Mouse (Mus musculus) cerebellum, postnatal 36 days (tissue): Measurements from ENCODE around the gene Nt5dc1.
A peak's percentile ranks its signal among the peaks of the same experiment; 100 is the strongest.
"Not testable (repeated sequence)": the region's sequence is repeated elsewhere in the genome, so short reads cannot be mapped to it uniquely, and the experiment has no call there.

ENCODE experiments used
- DNase-seq, 2 experiments: peaks; one replicate each; pipeline ENCODE4 v3.0.0; 2021 to 2022; ENCODE audit warnings: mixed read lengths in 2 of 2

Nt5dc1 gene

GRCm38 (mm10) chr10:34309915-34310685, 108.3 kb downstream of the Nt5dc1 start:
- no peak for DNase-seq

DNA sequence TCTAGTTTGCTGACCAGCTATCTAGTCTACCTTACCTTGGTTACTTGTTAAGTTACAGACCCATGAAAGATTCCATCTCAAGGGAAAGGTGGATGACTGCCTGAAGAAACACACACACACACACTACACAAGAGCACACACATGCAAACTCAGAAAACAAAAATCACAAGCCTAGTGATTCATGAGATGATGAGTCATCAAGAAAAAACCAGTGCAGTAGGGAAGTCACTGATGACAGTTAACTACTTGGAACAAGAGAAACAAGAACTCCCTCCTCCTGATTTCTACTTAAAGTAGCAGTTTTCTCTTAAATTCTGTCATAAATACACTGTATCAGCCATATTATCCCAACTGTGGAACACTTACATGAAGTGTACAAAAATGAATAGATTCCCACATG, 111.3 kb downstream of the Nt5dc1 start:
- no peak for DNase-seq

GRCm38 (mm10) chr10:34300368-34300767, 118.0 kb downstream of the Nt5dc1 start:
- no peak for DNase-seq

GRCm38 (mm10) chr10:34297980-34298753, 120.2 kb downstream of the Nt5dc1 start:
- peak; percentile 24 to 28 for DNase-seq

DNA sequence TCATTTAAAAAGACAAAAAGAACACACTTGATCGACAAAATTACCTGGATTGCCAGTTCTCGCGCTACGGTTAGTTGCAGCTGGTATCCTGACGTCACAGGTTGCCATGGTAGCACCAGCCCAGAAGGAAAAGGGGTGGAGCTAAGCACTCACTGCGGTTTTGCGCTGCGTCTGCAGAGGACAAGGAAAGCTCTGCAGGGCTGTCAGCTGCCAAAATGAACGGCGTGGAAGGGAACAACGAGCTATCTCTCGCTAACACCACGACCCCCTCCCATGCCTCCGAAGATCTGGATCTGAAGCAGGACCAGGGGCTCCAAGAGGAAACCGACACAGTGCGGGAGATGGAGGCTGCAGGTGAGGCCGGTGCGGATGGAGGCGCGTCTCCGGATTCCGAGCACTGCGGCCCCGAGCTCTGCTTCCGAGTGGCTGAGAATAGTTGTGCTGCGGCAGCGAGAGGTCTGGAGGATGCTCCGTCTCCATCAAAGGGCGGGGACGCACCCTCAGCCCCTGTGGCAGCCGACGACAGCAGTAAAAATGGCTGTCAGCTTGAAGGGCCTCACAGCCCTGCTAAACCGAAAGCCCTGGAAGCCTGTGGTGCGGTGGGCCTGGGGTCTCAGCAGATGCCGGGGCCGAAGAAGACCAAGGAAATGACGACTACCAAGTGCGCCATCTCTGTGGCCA, 120.9 kb downstream of the Nt5dc1 start, which contains the start of gene Tspyl4:
Gene Tspyl4 (plus strand): TSS at position 144 of the 681 bp plus-strand sequence.
- DNase-seq, result peak; percentile 92 to 93

DNA sequence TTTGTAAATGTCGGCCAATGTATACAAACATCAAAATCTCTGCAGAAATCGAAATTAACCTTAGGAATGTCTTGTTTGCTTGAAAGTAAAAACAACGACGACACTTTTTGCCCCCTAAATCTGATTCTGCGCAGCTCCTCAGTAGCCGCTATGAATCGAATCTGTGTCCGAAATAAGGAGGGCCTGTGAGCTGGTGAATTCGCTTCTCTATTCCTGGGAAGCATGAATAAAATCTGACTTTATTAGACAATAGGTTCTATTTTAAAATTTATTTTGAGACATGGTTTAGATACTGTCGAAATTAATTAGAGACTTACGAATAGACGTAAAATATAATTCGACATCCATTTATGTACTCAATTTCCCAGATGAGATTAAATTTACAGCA, 121.4 kb downstream of the Nt5dc1 start:
- DNase-seq, result peak in 1 of 2 experiments; percentile 24

GRCm38 (mm10) chr10:34282420-34283238, 135.7 kb downstream of the Nt5dc1 start:
- DNase-seq, result peak; percentile 61 to 63

DNA sequence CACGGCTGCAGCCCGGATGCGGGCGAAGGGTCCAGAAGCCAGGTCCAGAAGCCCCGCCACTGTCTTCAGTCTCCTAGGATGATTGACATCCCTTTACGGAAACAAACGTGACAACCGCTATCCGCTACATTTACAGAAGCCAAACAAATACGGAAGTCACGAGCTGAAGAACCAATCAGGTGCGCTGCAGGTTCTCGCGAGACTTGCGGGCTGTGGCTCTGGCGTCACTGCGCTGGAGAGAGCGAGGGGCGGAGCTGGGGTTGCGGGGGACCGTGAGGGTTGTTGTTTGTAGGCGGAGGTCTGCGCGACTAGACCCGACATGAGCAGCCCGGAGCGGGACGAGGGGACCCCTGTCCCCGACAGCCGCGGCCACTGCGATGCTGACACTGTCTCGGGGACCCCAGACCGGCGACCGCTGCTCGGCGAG, 136.4 kb downstream of the Nt5dc1 start, which contains the start of gene Tspyl1:
Gene Tspyl1 (plus strand): TSS at position 229 of the 427 bp plus-strand sequence.
- DNase-seq, result peak; percentile 98

- peak in 1 of 2 experiments; percentile 32 for DNase-seq
Observed at GRCm38 (mm10) chr10:34281211-34281961, 137.0 kb downstream of the Nt5dc1 start.

DNA sequence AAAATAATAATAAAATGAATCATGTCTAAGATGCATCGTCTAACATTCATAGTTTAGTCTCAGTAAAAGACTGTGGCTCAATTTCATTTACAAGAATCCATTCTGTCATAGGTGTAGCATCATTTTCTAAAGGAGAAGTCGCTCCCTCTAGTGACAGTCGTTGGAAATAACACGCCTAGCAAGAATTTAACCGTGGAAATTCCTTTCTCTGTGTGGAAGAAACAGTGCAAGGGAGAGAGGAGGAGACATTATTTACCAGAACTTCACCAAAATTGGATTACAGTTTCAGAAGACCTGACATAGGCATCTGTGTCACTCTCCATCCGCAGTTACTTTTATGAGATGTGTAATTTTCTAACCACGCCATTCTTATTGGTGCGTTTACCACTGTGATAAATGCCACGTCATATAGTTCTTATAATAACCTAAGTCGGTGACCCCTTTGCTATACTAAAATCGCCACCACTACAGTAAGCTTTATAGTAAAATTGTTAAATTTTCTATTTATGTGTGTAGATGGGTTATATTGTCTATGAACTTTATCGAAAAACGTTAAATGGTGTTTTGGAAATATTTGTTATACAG, 137.7 kb downstream of the Nt5dc1 start:
- DNase-seq, result peak in 1 of 2 experiments; percentile 69

DNA sequence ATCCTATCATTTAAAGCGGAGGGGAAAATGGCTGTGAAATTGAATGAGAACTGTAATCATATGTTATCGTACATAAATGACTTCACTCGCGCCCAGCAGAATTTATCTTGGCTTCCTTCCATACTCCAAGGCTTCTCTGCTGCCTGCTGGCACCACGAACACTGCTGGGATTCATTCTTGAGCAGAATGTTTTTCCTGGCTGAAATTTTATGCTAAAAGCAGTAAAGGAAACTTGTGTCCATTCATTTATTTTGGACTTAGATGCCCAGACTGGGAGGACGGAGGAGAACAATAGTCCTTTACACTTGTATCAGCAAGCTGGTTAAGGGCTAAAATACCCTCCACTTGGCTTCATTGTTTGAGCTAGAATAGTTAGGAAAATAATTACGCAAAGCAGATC, 146.7 kb downstream of the Nt5dc1 start:
- DNase-seq, result no peak

DNA sequence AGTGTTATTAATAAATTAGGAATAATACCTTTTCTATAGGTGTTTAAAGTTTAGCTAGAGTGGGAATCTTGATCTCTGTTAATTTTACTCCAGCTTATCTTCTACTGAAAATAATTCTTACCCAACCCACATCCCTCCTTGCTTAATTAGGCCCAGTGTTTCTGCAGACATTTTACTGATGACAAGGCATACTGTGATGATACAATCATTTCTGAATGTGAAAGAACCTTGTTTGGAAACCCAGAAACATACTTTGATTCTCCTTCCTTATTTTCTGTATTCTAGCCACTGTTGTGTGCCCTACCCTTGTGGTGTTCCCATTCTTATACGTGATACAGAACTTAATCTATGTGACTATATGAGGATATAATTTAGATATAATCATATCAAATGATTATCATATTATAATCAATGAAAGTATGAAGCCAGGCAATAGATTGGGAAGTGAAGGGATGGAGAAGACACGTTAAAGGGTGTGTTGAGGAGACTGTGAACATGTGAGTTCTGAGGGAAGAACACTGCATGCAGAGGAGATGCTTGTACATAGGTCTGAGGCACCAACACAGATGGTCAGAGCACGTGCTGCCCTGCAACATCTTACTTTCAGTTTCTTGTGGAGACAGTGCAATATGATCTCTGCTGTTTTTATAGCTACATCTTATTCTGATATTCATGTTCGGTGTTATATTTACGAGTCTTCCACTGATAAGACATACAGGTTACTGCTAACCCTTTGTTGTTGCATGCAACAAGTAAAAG, 150.9 kb downstream of the Nt5dc1 start:
- DNase-seq, result no peak

- DNase-seq, result no peak
Observed at GRCm38 (mm10) chr10:34265106-34265505, 153.2 kb downstream of the Nt5dc1 start.

DNA sequence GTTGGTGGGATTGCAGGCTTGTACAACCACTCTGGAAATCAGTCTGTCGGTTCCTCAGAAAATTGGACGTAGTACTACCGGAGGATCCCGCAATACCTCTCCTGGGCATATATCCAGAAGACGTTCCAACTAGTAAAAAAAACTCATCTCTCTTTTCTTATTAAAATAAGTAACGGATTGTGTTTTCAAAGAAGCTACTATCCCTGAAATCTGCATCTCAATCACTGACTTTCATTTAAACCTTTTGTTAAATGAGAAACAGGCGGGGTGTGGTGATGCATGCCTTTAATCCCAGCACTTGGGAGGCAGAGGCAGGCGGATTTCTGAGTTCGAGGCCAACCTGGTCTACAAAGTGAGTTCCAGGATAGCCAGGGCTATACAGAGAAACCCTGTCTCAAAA, 165.5 kb downstream of the Nt5dc1 start:
- not testable (repeated sequence) for DNase-seq

- no peak for DNase-seq
Observed at GRCm38 (mm10) chr10:34249594-34249993, 168.8 kb downstream of the Nt5dc1 start.

DNA sequence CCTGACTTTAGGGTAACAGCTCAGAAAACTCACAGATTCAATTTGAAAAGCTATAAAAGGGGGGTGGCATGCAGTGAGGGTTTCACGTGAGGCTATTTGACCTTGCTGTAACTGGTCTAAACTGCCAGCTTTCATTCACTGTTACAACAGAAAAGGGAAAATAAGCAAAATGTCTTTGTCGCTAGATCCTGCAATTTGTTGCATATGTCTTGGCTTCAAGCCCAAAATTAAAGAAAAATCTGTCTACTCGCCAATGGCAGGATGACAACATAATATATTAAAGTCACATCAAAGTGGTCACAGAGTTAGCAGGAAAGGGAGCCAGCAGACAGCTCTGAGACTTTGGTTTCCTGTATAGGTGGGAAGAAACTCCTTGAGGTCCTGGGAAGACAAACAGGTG, 170.6 kb downstream of the Nt5dc1 start:
- DNase-seq, result no peak

GRCm38 (mm10) chr10:34246106-34246505, 172.2 kb downstream of the Nt5dc1 start:
- no peak for DNase-seq

DNA sequence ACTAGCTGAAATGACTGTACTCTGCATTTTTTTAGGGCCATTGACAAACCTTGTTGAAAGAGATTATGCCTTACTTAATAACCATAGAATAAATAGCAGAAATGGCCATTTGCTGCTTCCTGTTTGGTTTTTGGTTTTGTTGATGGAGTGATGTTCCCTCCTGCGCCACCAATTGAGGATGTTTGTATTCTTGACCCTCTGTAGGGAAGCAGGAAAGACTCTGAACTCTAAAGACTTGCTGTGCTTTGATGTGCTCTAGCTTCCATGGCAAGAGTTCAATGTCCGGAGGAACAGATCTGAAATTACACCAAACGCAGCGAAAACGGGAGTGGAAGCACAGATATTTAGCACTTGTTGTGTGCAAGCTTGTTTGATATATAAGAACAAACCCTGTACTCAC, 173.6 kb downstream of the Nt5dc1 start:
- DNase-seq, result no peak

DNA sequence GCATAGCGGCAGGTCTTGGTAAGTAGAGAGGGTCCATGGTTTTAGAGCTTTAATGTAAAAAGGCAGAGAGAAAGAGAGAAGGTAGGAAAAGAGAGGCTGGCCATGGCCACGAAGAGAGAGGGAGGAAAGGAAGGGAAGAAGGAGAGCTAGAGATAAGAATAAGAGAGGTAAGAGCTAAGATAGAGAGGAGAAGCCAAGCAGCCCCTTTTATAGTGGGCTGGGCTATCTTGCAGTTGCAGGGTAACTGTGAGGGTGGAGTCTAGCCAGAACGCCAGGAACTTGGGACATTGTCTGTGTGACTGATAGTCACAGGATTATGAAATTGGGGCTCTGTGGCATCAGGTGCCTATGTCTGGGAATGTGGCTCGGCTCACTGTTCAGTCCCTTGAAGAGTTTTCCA, 179.8 kb downstream of the Nt5dc1 start:
- no peak for DNase-seq
